14 mouse cellular contexts compared by ENCODE assay signal in genomic region chr2:172854136-172854535, GRCm38 (mm10).
DNase-seq lines count a peak whose midpoint lies in the region; ATAC-seq and TF ChIP-seq lines count a peak whose summit lies in the region.
"Had no signal": no experiment of that assay in that cellular context is flagged by ENCODE, and none has a peak within 500 bp of the region (broad histone marks: within the 10 kb centered on the region; RNA-seq: fewer than 3 reads in every experiment).

No protein-coding gene starts in this region.

- no peak for ATAC-seq in forebrain, embryonic 11.5 days (replicated peaks; ENCODE audit: low FRiP score)
- ATAC-seq: midbrain, embryonic 15.5 days had no signal

- 82% methylated on average over 2 of the region's 2 CpGs for WGBS in forebrain, embryonic 10.5 days
- WGBS in forebrain, embryonic 11.5 days: 79% methylated on average over 2 of the region's 2 CpGs
- WGBS in liver, adult 2 months: 40% methylated on average over 2 of the region's 2 CpGs

- DNase-seq in forebrain, embryonic 10.5 days (ENCODE audit: extremely low spot score, low spot score): no peak
- DNase-seq in forebrain, embryonic 11.5 days (ENCODE audit: low spot score): no peak
- DNase-seq in liver, adult 2 months (ENCODE audit: extremely low read depth, low read depth, low spot score): peak; percentile 73
- no peak for DNase-seq in liver
- DNase-seq in cerebellum, adult 8-10 months: peak; percentile 14
- DNase-seq in heart, postnatal 10 days: peak; percentile 78 to 79
- no peak for DNase-seq in c-Kit-positive CD71-positive TER-119-positive erythroid progenitor cells, embryonic 14.5 days (ENCODE audit: low spot score)
- no peak for DNase-seq in left cerebral cortex, adult 2 months (ENCODE audit: extremely low spot score in 1 of 2, low spot score in 2 of 2)
- DNase-seq: lung, postnatal 14 days had no signal

- H3K4me2 ChIP-seq in forebrain, embryonic 11.5 days (ENCODE audit: low read depth, low read length, severe bottlenecking): no peak overlapping the region
- H3K4me2 ChIP-seq: embryonic facial prominence, embryonic 15.5 days; hindbrain, embryonic 13.5 days; limb, embryonic 12.5 days; midbrain, embryonic 15.5 days; stomach, embryonic 15.5 days had no signal

- no peaks in the 10 kb centered on the region for H3K79me2 ChIP-seq in liver, adult 2 months (ENCODE audit: control insufficient read depth, insufficient read depth, low read length)

- no peak overlapping the region for H3K4me3 ChIP-seq in forebrain, embryonic 10.5 days
- no peak overlapping the region for H3K4me3 ChIP-seq in forebrain, embryonic 11.5 days (ENCODE audit: low read depth, low read length)
- H3K4me3 ChIP-seq in liver, adult 2 months (ENCODE audit: insufficient read depth, low read depth, low read length): no peak overlapping the region
- no peak overlapping the region for H3K4me3 ChIP-seq in left cerebral cortex, adult 2 months
- H3K4me3 ChIP-seq: embryonic facial prominence, embryonic 15.5 days; hindbrain, embryonic 13.5 days; limb, embryonic 12.5 days; midbrain, embryonic 15.5 days; stomach, embryonic 15.5 days had no signal

- peaks cover 3% of the 10 kb centered on the region; the same call in 1 of the 2 replicates for H3K9me3 ChIP-seq in forebrain, embryonic 10.5 days
- H3K9me3 ChIP-seq in forebrain, embryonic 11.5 days (ENCODE audit: control insufficient read depth, low read length): no peaks in the 10 kb centered on the region
- H3K9me3 ChIP-seq: embryonic facial prominence, embryonic 15.5 days; hindbrain, embryonic 13.5 days; midbrain, embryonic 15.5 days; stomach, embryonic 15.5 days had no signal

- TF ChIP-seq POLR2A in liver, adult 2 months (IDR thresholded peaks at IDR 0.05; ENCODE audit: extremely low read depth, insufficient read depth, low read length): no peak

- H3K27me3 ChIP-seq in forebrain, embryonic 10.5 days (ENCODE audit: poor library complexity, severe bottlenecking): peaks cover 8% of the 10 kb centered on the region; the same call in 1 of the 2 replicates
- H3K27me3 ChIP-seq in forebrain, embryonic 11.5 days (ENCODE audit: control insufficient read depth, insufficient read depth, low read length): no peaks in the 10 kb centered on the region
- H3K27me3 ChIP-seq in liver, adult 2 months (ENCODE audit: control insufficient read depth, insufficient read depth, low read length): no peaks in the 10 kb centered on the region
- H3K27me3 ChIP-seq: hindbrain, embryonic 13.5 days; stomach, embryonic 15.5 days had no signal

- H3K27ac ChIP-seq in forebrain, embryonic 10.5 days: 0 out of 2 replicates have a peak overlapping the region, but pooled peaks have one; percentile 20
- no peak overlapping the region for H3K27ac ChIP-seq in forebrain, embryonic 11.5 days (ENCODE audit: low read depth, low read length)
- H3K27ac ChIP-seq in liver, adult 2 months (replicated peaks; ENCODE audit: insufficient read depth, low read depth, low read length): no peak overlapping the region
- H3K27ac ChIP-seq in left cerebral cortex, adult 2 months: no peak overlapping the region
- H3K27ac ChIP-seq: embryonic facial prominence, embryonic 15.5 days; hindbrain, embryonic 13.5 days; limb, embryonic 12.5 days; midbrain, embryonic 15.5 days; stomach, embryonic 15.5 days had no signal

- H3K9ac ChIP-seq in forebrain, embryonic 11.5 days (ENCODE audit: low read length): no peak overlapping the region
- H3K9ac ChIP-seq in liver, adult 2 months (ENCODE audit: low read depth, low read length): no peak overlapping the region
- H3K9ac ChIP-seq: embryonic facial prominence, embryonic 15.5 days; hindbrain, embryonic 13.5 days; limb, embryonic 12.5 days; midbrain, embryonic 15.5 days; stomach, embryonic 15.5 days had no signal

- H3K36me3 ChIP-seq in forebrain, embryonic 10.5 days (replicated peaks): no peaks in the 10 kb centered on the region
- no peaks in the 10 kb centered on the region for H3K36me3 ChIP-seq in forebrain, embryonic 11.5 days (ENCODE audit: control insufficient read depth, insufficient read depth, low read length)
- no peaks in the 10 kb centered on the region for H3K36me3 ChIP-seq in liver, adult 2 months (ENCODE audit: control insufficient read depth, insufficient read depth, low read length)
- H3K36me3 ChIP-seq: embryonic facial prominence, embryonic 15.5 days; hindbrain, embryonic 13.5 days; limb, embryonic 12.5 days; midbrain, embryonic 15.5 days; stomach, embryonic 15.5 days had no signal

- intact Hi-C loops in heart, postnatal 10 days (cut with DNase I): no loop called here
- intact Hi-C loops in left cerebral cortex, adult 2 months (cut with DNase I): no loop called here

- peaks cover 28% of the 10 kb centered on the region for H3K4me1 ChIP-seq in forebrain, embryonic 10.5 days
- H3K4me1 ChIP-seq in forebrain, embryonic 11.5 days (replicated peaks; ENCODE audit: control insufficient read depth, insufficient read depth, low read length): no peaks in the 10 kb centered on the region
- no peaks in the 10 kb centered on the region for H3K4me1 ChIP-seq in liver, adult 2 months (ENCODE audit: control insufficient read depth, insufficient read depth, low read length)
- H3K4me1 ChIP-seq: hindbrain, embryonic 13.5 days; midbrain, embryonic 15.5 days had no signal

- no peak for TF ChIP-seq CTCF in liver, adult 2 months (IDR thresholded peaks at IDR 0.05; ENCODE audit: low read depth, low read length)
- no peak for TF ChIP-seq CTCF in left cerebral cortex, adult 2 months (IDR thresholded peaks at IDR 0.05)

Comparison
In these comparisons a context has a peak if more than half of its experiments do, and no peak if none do; other contexts are left out.
1. DNase-seq: peak in liver, adult 2 months (single experiment), cerebellum, adult 8-10 months (single experiment) and heart, postnatal 10 days (2 of 2); none in forebrain, embryonic 10.5 days (single experiment), forebrain, embryonic 11.5 days (single experiment), liver (single experiment), c-Kit-positive CD71-positive TER-119-positive erythroid progenitor cells, embryonic 14.5 days (single experiment) and left cerebral cortex, adult 2 months (0 of 2).